Mouse (Mus musculus) ovary, postnatal 10 days (tissue): ENCODE data around the gene Trim56.

Source experiments
- DNase-seq: peaks from one replicate; pipeline ENCODE4 v3.0.0; 2022; ENCODE audit warnings: low spot score

The Trim56 gene

GRCm38 (mm10) chr5:137108111-137108510 lies 7.9 kb downstream of the Trim56 start:
- no peak for DNase-seq

- no peak for DNase-seq
Measured at GRCm38 (mm10) chr5:137107670-137108069, 8.3 kb downstream of the Trim56 start.

GRCm38 (mm10) chr5:137107024-137107423 lies 9.0 kb downstream of the Trim56 start:
- DNase-seq = peak; percentile 73

GRCm38 (mm10) chr5:137106434-137106833 lies 9.6 kb downstream of the Trim56 start:
- no peak for DNase-seq

GRCm38 (mm10) chr5:137103969-137104368 lies 12.0 kb downstream of the Trim56 start:
- DNase-seq = no peak

GRCm38 (mm10) chr5:137102575-137103522 lies 13.2 kb downstream of the Trim56 start:
- DNase-seq = no peak

GRCm38 (mm10) chr5:137102078-137102477 lies 13.9 kb downstream of the Trim56 start:
- DNase-seq = no peak

GRCm38 (mm10) chr5:137100660-137101059 lies 15.3 kb downstream of the Trim56 start:
- DNase-seq = no peak

- no peak for DNase-seq
Measured at GRCm38 (mm10) chr5:137098418-137098817, 17.6 kb downstream of the Trim56 start.

GRCm38 (mm10) chr5:137096037-137096436 lies 20.0 kb downstream of the Trim56 start:
- DNase-seq = no peak

GRCm38 (mm10) chr5:137095135-137095534 lies 20.9 kb downstream of the Trim56 start:
- DNase-seq = no peak

- no peak for DNase-seq
Measured at GRCm38 (mm10) chr5:137093720-137094119, 22.3 kb downstream of the Trim56 start.

GRCm38 (mm10) chr5:137091560-137091959 lies 24.4 kb downstream of the Trim56 start:
- no peak for DNase-seq

GRCm38 (mm10) chr5:137090870-137091269 lies 25.1 kb downstream of the Trim56 start:
- no peak for DNase-seq

- DNase-seq = no peak
Measured at GRCm38 (mm10) chr5:137087410-137087809, 28.6 kb downstream of the Trim56 start.

- DNase-seq = no peak
Measured at GRCm38 (mm10) chr5:137085731-137086130, 30.3 kb downstream of the Trim56 start.

- no peak for DNase-seq
Measured at GRCm38 (mm10) chr5:137085021-137085420, 31.0 kb downstream of the Trim56 start.

GRCm38 (mm10) chr5:137083051-137083450 lies 33.0 kb downstream of the Trim56 start:
- no peak for DNase-seq

- DNase-seq = no peak
Measured at GRCm38 (mm10) chr5:137079849-137080248, 36.2 kb downstream of the Trim56 start.

GRCm38 (mm10) chr5:137078616-137079015 lies 37.4 kb downstream of the Trim56 start:
- no peak for DNase-seq

GRCm38 (mm10) chr5:137078041-137078440 lies 38.0 kb downstream of the Trim56 start:
- no peak for DNase-seq

GRCm38 (mm10) chr5:137077187-137077586 lies 38.8 kb downstream of the Trim56 start:
- no peak for DNase-seq

- no peak for DNase-seq
Measured at GRCm38 (mm10) chr5:137076191-137076930, 39.6 kb downstream of the Trim56 start.
